Mouse (Mus musculus) heart, adult 8-10 months (tissue): ENCODE data around the gene Pafah1b1. TPM values are rescaled to one million over a fixed set of nuclear protein-coding genes. Genes with fewer than 3 reads are reported as not detected.

Source experiments
- DNase-seq: peaks from one replicate; pipeline ENCODE4 v3.0.0; 2022; ENCODE audit warnings: low spot score
- total RNA-seq, 4 experiments: library from RNA; stranded (reverse); gene quantifications; 2 replicates each; pipeline ENCODE4 v1.2.4; 2022

The Pafah1b1 gene
- total RNA-seq, 4 experiments from 2014 or later, result 183 to 223 (median 209) TPM

DNA sequence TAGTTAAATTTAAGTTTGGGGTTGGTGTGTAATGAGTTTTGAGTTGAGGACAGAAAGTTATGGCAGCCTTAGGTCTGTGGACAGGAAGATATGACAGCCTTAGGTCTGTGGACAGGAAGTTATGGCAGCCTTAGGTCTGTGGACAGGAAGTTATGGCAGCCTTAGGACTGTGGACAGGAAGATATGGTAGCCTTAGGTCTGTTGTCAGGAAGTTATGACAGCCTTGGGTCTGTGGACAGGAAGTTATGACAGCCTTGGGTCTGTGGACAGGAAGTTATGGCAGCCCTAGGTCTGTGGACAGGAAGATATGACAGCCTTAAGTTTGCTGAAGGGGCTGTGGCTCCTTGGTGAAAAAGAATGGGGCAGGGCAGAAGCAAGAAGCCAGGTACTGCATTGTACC lies 99.1 kb downstream of the Pafah1b1 start:
- no peak for DNase-seq

Other genes starting within 250 kb of the Pafah1b1 start
- gene Rap1gap2, start 113.8 kb downstream of the Pafah1b1 start, total RNA-seq, result 10 to 100 TPM; 74.3 to 93.7 (median 83.1) TPM
- under 1 TPM; 0.09 to 0.47 (median 0.21) TPM for gene Ccdc92b, start 105.1 kb downstream of the Pafah1b1 start, total RNA-seq
- 100 to 1,000 TPM; 210 to 221 (median 215) TPM for gene Cluh, start 75.2 kb downstream of the Pafah1b1 start, total RNA-seq
- 10 to 100 TPM; 16.2 to 19.9 (median 17.3) TPM for gene Mettl16, start 46.2 kb upstream of the Pafah1b1 start, total RNA-seq
- 10 to 100 TPM in 3 of 4 experiments, 1 to 10 TPM in 1; 7.4 to 13.4 (median 10.2) TPM for gene Mnt, start 106.2 kb upstream of the Pafah1b1 start, total RNA-seq
- 1 to 10 TPM; 5.3 to 6.4 (median 5.8) TPM for gene Sgsm2, start 172.4 kb upstream of the Pafah1b1 start, total RNA-seq
- gene Tsr1, start 173.4 kb upstream of the Pafah1b1 start, total RNA-seq, result 10 to 100 TPM; 17.5 to 19.3 (median 17.8) TPM
- gene Smg6, start 201.2 kb upstream of the Pafah1b1 start, total RNA-seq, result 10 to 100 TPM; 16.7 to 22.8 (median 20.2) TPM
- gene Srr, start 201.3 kb upstream of the Pafah1b1 start, total RNA-seq, result 10 to 100 TPM; 26.5 to 31.3 (median 29.1) TPM